Mouse (Mus musculus) hematopoietic stem cell, adult 5-6 weeks (primary cell): ENCODE data around the gene 4930524J08Rik. TPM values are rescaled to one million over a fixed set of nuclear protein-coding genes. Genes with fewer than 3 reads are reported as not detected.
A peak's percentile ranks its signal among the peaks of the same experiment; 100 is the strongest.

Experiments
- ATAC-seq, 2 experiments: fragments of 125-278 bp in 1 of 2; replicated peaks in 1 of 2; 2 replicates each; pipeline ENCODE4 v1.8.0; 2016 to 2017; ENCODE audit warnings: inconsistent platforms in 2 of 2, mild to moderate bottlenecking in 2 of 2, moderate number of reproducible peaks in 2 of 2, low read depth in 1 of 2, moderate TSS enrichment in 1 of 2; ENCODE audit not compliant: low FRiP score in 2 of 2, poor library complexity in 2 of 2, severe bottlenecking in 2 of 2, insufficient read depth in 1 of 2, low TSS enrichment in 1 of 2
- total RNA-seq: library from RNA; stranded (forward); fragments of 172-1452, 232-1000 nt; gene quantifications from 2 replicates; pipeline ENCODE4 v1.2.3, GENCODE M21; 2017

Gene 4930524J08Rik
- total RNA-seq, result 2.6 TPM in 1 of 2 replicates, not detected in the other

- ATAC-seq, result peak; percentile 84 to 87
Measured at GRCm38 (mm10) chr5:99978699-99979442, at the start of gene 4930524J08Rik, which contains the start of gene Hnrnpd. Gene 4930524J08Rik (plus strand): TSS chr5:99979061. Gene Hnrnpd (minus strand): TSS chr5:99978938.

GRCm38 (mm10) chr5:99931910-99932309, 47.0 kb upstream of the 4930524J08Rik start:
- no peak for ATAC-seq

- ATAC-seq, result no peak
Measured at GRCm38 (mm10) chr5:99939440-99939839, 39.4 kb upstream of the 4930524J08Rik start.

DNA sequence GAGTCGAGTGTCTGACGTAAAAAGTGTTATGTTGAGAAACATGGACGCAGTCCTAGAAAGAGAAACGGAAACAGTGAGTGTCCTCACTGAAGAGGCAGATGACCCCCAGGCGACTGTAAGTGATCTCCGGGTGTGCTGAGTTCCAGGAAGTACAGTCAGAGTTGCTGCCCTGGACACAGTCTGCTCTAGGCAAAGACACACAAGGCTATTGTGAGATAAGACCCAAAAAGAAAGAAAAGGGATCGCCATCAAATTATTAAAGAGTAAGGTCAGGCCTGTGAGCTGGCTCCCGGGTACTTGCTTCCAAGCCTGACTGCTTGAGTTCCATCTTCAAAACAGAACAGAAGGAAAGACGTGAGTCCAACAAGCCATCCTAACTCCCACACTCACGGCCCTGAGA, 37.6 kb upstream of the 4930524J08Rik start:
- ATAC-seq, result no peak

DNA sequence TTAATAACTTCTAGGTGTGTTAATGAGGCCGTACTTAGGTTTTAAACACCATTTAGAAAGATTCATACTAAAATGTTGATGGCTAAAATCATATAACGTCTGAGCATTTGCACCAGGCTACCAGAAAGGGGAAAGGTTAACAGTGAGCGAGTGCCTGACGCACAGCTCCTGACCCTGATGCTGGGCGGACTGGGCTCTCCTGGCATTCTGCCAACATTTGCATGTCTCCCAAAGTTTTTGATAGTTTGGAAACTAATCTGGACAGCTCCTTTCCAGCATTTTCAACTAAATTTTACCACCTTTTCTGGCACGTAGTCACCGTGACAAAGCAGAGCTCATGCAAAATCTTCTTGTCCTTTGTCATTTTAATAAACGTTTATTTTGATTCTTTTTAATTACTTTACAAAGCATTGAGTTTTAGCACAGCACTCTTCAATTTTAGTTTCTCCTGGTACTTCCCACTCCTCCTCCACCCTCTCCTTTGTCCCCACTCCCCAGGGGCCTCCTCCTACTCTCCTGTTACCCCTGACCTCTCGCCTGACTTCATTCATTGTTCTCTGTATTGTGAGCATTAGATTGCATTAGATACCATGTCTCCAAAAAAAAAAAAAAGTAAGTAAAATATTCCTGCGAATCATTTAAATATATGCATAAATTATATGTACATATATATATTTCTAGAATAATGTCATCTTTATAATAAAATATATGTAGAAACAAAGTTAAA, 36.9 kb upstream of the 4930524J08Rik start:
- ATAC-seq, result no peak

GRCm38 (mm10) chr5:99952513-99952912, 26.3 kb upstream of the 4930524J08Rik start:
- no peak for ATAC-seq

GRCm38 (mm10) chr5:99953883-99954282, 25.0 kb upstream of the 4930524J08Rik start:
- ATAC-seq, result no peak

DNA sequence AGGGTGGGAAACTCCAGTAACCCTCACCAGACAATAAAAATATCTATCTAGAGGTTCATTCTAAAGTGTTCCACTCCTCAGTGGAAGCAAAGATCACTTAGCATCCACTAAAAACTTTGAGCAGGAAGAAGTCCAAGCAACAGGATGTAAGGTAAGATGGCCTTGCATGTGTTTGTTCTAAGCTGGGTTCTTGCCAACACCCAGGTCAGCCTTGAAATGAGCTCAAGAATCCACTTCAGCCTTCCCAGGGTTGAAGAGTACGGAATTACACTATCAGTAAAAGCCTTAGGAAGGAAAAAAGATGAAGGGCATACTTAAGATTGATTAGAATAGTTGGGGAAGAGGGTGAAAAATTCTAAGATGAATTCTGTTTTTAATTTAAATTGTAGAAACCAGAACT, 20.2 kb upstream of the 4930524J08Rik start:
- no peak for ATAC-seq

DNA sequence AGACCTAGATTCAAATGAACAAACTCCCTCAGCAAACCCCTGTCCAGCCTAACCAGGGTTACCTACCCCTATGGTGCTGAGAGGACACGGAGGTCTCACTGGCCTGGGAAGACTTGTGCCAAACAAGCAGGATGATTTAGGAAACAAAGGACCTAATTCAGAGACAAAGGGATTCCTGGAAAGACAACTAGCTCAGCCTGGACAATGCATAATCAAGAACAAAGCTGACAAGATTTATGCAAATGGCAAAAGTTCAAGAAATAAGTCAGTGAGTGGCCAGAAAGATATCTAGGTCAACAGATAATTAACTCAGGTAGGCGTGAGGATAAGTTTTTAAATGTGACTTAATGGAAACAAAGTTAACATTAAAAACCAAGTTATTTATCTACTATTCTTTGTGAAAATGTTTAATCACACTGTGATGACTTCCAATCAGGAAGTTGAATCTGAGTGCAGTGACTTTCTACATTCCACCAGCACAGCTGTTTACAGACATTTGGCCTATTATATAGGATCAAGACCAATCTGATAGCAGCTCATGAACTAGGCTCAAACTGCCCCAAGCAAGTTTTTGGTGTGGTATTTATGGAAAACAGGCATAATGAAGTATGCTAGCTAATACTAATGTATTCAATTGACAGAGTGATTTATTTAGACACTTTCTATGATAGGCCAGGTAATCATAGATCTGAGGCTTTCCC, 19.5 kb upstream of the 4930524J08Rik start:
- ATAC-seq, result no peak

- no peak; a peak in 1 of 4 replicates for ATAC-seq
Measured at GRCm38 (mm10) chr5:99959960-99960359, 18.9 kb upstream of the 4930524J08Rik start.

DNA sequence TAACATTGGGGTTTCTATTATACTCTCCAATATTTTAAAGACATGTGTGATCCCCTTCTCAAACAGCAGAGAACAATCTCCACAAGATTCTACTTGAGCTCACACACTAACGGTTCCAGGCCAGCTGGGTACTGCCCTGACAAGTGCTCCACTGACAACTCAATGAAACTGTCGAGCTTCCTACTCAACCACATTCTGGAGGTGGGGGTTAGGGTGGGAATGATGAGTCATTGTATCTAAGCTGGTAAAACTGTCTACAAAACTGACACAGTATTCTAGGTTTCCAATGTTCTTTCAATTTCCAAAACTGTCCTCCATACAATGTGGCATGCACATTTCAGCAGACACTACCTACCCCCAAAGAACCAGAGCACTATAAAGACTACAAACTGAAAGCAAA, 4.9 kb upstream of the 4930524J08Rik start:
- peak; percentile 29 to 33; a peak in 3 of 4 replicates for ATAC-seq

GRCm38 (mm10) chr5:99975061-99975460, 3.8 kb upstream of the 4930524J08Rik start:
- ATAC-seq, result no peak

DNA sequence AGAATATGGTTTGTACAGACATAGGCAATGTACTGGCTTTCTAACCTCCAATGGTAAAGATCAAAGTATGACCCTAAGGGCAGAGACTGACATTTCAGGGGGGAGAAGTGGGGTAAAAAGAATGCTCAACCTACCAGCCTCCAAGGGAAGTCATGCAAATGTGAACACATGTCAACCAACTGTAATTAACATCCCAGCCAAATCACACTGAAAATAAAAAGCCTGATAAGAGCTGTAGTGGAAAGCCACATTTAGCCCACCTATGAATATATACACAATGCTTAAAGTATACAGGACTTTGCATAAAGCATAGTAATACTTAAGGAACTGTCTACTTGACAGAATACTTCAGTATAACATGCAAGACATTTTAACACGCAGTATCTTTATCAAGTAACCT, 3.1 kb upstream of the 4930524J08Rik start:
- no peak for ATAC-seq

- ATAC-seq, result no peak
Measured at GRCm38 (mm10) chr5:99976334-99976955, 2.4 kb upstream of the 4930524J08Rik start.

GRCm38 (mm10) chr5:99977516-99978301, 1.2 kb upstream of the 4930524J08Rik start:
- ATAC-seq, result peak; percentile 19 to 48; a peak in 3 of 4 replicates

GRCm38 (mm10) chr5:99983452-99984061, 4.7 kb downstream of the 4930524J08Rik start:
- no peak for ATAC-seq
